Mouse (Mus musculus): ENCODE results near the gene Mfsd14b. TPM values are rescaled to one million over a fixed set of nuclear protein-coding genes. Genes with fewer than 3 reads are reported as not detected.

Gene Mfsd14b
- 39.8 to 55.1 TPM (median 51.7 TPM) in 4 replicates for total RNA-seq (2023)

GRCm38 (mm10) chr13:65112459-65113110 is at the start of gene Mfsd14b:
Gene Mfsd14b (minus strand): TSS chr13:65112975.

GRCm38 (mm10) chr13:65149940-65150339 is 37.2 kb upstream of the Mfsd14b start, which contains the start of gene Olfr466:
Gene Olfr466 (plus strand): TSS chr13:65150240.

GRCm38 (mm10) chr13:65137789-65138188 is 25.0 kb upstream of the Mfsd14b start, which contains the start of gene Olfr465-ps1:
Gene Olfr465-ps1 (plus strand): TSS chr13:65138089.

GRCm38 (mm10) chr13:65052660-65053059 is 60.1 kb downstream of the Mfsd14b start, which contains the start of gene Prss47:
Gene Prss47 (minus strand): TSS chr13:65052760.

GRCm38 (mm10) chr13:65032758-65033157 is 80.0 kb downstream of the Mfsd14b start, which contains the start of gene Spata31d1c:
Gene Spata31d1c (plus strand): TSS chr13:65033058.

Other genes starting within 250 kb of the Mfsd14b start
- gene Cntnap3, start 209.0 kb downstream of the Mfsd14b start, total RNA-seq (2023): not detected in 4 replicates
- not detected in 4 replicates for gene Spata31, start 195.6 kb downstream of the Mfsd14b start, total RNA-seq (2023)
- not detected in 4 replicates for gene Spata31d1c, start 79.9 kb downstream of the Mfsd14b start, total RNA-seq (2023)
- 0.43 to 0.78 TPM (median 0.75 TPM) in 3 of 4 replicates, not detected in the other for gene Prss47, start 60.2 kb downstream of the Mfsd14b start, total RNA-seq (2023)
- gene Olfr465-ps1, start 25.1 kb upstream of the Mfsd14b start, total RNA-seq (2023): not detected in 4 replicates
- not detected in 4 replicates for gene Olfr466, start 37.3 kb upstream of the Mfsd14b start, total RNA-seq (2023)
- not detected in 4 replicates for gene Nlrp4f, start 93.0 kb upstream of the Mfsd14b start, total RNA-seq (2023)
- gene Gm10775, start 146.6 kb upstream of the Mfsd14b start, total RNA-seq (2023): not detected in 4 replicates
- 35.9 to 42.8 TPM (median 39.8 TPM) in 4 replicates for gene Zfp369, start 165.8 kb upstream of the Mfsd14b start, total RNA-seq (2023)

All from B cell, adult 62 days (primary cell).